Mouse (Mus musculus) liver, adult (tissue): ENCODE data around the gene Snrpg.

ENCODE experiments used
- GATA4 ChIP-seq: IDR thresholded peaks from 2 replicates; pipeline ENCODE4 v1.6.1; 2014; ENCODE audit warnings: mild to moderate bottlenecking, low read length; ENCODE audit not compliant: insufficient replicate concordance

The Snrpg gene

DNA sequence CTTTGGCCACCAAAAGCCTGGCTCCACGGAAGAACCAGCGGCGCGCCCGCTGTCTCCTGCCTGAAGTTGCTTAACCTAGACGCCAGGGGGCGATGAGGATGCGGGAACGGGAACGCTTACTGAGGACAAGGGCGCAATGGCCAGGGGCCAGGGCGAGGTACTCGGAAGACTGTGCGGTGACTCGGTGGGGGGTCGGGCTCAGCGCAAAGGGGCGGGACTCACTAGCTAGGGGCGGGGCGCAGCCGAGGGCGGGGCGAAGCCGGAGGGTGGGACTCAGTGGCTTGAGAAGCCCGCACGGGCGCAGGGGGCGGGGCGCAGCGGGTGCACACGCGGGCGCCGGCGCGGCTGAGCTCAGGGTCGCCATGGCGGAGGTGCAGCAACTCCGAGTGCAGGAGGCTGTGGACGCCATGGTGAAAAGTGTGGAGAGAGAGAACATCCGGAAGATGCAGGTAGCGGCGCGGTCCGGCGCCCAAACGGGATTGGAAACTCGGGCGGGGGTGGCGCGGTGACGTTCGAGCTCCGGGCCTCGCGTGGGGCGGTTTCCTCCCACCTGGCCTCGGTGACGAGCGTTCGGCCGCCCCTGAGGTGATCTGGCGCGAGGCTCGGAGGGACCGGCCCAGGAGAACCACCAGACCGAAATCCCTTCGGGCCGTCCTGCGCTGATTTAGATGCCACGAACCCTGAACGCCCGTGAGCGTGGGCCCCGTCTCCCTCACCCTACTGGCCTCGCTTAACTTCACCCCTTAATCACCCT, 5.6 kb upstream of the Snrpg start, which contains the start of gene Fam136a:
Gene Fam136a (plus strand): TSS at position 276 of the 754 bp plus-strand sequence.
- TF ChIP-seq GATA4, result no peak

DNA sequence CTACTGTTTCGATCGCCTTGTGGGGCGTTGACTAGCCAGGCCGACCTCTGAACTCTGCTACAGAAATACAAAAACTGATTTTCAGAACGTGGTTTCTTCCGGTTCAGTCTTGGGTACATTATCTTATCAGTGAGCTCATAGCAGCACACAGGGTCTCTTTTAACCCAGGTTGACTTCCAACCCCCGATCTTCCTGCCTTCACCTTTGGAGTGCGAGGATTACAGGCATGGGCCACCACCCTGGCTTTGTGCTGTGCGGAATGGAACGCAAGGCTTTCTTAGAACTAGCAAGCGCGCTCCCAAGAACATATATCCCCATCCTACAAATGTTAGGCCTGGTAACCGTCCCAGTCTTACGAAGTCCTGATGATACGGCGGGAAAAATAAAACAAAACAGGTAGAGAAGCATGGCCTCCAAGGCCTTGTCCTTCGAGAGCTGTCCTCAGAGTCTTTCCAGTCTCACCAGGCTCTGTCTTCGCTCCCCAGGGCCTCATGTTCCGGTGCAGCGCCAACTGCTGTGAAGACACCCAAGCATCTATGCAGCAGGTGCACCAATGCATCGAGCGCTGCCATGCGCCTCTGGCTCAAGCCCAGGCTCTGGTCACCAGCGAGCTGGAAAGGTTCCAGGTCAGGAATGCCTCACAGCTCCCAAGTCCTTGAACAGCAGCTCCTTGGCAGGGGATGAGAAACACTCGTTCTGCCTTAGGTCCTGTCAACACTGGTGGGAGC, 4.8 kb upstream of the Snrpg start:
- peak; percentile 65; the same call in 1 of the 2 replicates for TF ChIP-seq GATA4

DNA sequence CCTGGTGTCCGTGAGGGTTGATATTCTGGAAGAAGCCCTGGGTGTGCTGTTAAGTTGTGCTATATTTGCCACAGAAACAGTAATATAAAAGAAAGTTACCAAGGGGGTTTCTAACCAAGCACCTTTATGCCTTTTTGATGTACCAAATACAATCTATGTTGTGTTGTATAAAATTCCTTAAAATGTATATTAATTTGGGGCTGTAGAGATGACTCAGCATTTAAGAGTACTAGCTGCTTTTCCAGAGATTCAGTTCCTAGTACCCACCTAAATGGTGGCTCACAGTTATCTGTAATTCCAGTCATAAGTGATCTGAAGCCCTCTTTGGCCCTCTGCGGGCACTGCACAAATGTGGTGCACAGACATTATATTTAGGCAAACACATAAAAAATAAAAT, 4.3 kb upstream of the Snrpg start:
- no peak for TF ChIP-seq GATA4

DNA sequence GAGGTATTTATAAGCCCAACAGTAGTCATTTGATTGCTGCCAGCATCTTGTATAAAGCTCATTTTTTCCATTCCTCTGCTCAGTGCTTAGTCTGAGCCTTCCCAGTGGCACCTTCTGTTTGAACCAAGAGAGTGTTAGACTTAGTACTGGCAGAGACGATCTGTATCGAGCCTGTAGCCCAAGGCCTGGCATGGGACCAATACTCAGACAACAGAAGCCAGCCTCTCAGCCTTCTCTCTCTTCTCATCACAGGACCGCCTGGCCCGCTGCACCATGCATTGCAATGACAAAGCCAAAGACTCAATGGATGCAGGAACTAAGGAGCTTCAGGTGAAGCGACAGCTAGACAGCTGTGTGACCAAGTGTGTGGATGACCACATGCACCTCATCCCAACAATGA, 2.6 kb upstream of the Snrpg start:
- no peak for TF ChIP-seq GATA4

DNA sequence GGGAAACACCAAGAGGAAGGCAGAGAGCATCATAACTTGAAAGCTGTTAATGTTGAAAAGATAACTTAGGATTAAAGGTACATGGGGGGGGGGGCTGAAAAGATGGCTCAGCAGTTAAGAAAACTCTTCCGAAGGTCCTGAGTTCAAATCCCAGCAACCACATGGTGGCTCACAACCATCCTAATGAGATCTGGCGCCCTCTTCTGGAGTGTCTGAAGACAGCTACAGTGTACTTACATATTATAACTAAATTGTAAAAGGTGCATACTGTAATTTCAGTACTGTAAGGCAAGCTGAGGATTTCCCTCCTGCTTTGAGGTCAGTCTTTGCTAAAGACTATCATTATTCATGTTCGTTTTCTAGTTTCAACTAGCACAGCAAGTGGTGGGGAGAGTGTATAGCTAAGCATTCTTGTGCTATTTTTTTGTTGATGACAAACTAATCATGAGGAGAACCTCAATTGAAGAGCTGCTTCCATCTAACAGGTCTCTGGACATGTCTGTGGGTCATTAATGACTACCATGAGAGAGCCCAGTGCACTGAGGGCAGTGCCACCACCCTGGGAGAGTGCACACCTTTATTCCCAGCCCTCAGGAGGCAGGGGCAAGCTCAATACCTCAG, 901 bp upstream of the Snrpg start:
- no peak for TF ChIP-seq GATA4

DNA sequence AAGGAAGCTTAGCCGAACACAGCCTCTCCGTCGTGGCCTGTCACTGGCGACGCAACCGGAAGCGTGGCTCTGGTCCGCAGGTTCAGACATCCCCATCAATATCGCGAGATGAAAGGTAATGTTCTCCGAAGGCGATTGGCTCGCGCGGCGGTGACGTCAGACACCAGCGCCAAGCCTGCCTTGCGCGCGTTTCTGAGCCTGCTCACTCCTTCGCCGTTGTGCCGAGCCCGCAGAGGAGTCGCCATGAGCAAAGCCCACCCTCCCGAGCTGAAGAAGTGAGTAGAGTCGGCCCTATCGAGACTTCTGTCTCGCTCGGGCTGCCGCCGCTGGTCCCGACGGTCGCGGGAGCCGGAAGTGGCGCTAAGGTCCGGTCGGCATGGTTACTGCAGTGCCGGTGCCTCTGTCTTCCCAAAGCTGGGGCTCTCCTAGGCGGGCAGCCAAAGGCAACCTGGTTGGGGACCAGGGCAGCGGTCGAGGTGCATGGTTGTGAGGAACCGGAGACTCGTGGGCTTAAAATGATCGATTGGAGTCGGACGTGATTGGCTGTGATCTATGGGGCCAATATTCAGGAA, 322 bp downstream of the Snrpg start:
- peak; percentile 53; the same call in 1 of the 2 replicates for TF ChIP-seq GATA4

DNA sequence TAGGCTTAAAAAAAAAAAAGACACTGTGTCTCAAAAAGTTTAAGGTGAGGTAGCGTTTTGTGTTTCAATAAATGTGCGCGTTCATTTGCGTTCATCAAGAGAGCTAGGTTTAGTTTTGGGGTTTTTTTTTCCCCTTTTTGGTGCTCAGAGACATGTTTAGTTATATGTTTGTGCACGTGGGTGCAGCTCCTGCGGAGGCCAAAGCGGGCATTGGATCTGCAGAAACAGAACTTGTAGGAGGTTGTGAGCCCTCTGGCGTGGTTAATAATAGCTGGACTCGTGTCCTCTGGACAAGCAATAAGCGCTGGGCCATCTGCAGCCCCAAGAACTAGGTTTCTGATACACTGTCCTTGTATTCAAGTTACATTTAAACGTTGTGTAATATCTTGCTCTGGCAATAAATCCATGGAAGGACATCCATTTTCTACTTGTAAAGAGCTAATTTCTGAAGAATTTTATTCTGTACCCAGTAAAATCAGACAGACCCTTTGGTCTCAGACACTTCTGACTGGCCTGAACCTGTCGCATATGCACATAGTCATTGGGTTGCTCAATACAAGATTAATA, 929 bp downstream of the Snrpg start:
- no peak for TF ChIP-seq GATA4

DNA sequence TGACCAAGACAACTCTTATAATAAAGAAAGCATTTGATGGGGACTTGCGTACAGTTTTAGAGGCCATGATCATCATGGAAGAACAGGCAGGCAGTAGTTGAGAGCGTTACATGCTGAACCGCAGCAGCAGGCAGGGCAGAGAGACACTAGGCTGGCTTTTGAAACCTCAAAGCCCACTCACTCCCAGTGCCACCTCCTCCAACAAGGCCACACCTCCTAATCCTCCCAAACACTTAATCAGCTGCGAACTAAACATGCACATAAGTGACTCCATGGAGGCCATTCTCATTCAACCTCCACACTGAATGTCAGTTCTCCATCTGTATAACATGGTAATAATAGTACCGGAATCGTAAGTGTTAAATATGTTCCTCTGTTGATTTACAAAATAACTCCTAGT, 2.5 kb downstream of the Snrpg start:
- TF ChIP-seq GATA4, result no peak

DNA sequence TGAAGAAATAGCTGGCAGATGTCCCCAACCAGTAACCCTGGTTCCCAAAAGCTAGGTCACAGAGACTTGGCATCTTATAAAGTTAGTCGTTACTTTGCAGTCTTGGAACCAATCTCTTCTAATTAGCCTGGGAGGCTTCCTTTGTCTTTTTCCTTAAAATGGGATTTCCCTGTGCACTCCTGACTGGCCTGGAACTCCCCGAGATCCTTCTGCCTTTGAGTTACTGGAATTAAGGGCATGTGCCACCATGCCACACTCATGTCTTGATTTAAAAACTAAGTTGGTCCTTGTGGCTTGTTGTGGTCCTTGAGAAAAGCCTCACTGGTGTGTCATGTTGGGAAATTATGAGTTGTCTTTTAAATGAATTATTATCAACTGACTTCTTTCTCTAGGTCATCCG, 7.2 kb downstream of the Snrpg start:
- TF ChIP-seq GATA4, result no peak

DNA sequence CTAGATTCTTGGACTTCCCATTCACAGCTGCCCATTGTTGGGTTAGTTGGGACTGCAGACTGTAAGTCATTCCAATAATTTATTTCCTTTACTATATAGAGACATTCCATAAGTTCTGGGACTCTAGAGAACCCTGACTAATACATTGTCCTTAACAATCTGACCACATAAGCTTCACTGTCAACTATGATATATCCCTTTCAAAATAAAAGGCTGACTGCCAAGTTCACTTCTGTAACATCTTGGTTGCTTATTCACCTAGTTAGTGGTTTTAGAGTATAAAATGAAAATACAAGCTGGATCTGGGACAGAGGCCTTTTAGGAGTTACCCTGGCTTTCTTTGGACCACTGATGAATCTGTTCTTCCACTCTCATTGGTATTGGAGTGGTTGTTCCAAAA, 11.4 kb downstream of the Snrpg start:
- no peak for TF ChIP-seq GATA4

DNA sequence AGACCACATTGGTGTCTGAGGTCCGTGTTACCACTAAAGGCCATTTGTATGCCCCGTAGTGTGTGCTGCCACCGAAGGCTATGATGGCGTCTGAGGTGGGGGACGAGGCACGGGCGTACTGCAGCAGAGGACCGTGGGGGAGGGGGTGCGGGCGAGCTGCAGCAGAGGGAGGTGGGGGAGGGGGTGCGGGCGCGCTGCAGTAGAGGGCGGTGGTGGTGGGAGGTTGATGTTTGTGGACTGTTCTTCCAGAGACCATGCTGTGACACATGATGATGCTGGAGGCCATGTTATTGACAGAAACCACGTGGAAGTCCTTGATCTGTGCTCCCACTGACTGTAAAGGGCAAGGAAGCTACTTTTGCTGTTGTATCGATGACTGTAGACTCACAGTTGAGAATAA, 12.3 kb downstream of the Snrpg start:
- TF ChIP-seq GATA4, result no peak

DNA sequence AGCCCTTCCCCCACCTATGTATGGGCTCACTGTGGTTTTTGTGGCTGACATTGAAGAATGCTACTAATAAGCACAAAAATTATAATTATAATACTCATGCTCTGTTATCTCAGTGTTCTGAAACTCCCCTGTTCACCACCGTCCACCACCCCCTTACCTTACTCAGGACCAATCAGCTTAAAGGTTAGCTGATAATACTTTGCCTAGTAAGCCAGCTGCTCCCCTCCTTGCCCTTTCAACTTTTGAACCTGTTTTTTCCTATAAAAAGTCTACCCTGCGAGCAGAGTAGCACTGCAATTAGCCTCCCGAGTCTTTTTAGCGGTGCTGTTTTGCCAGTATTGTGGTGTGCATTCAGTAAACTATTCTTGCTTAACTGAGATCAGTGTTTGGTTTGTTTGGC, 13.6 kb downstream of the Snrpg start:
- TF ChIP-seq GATA4, result peak; percentile 38; the same call in 1 of the 2 replicates

DNA sequence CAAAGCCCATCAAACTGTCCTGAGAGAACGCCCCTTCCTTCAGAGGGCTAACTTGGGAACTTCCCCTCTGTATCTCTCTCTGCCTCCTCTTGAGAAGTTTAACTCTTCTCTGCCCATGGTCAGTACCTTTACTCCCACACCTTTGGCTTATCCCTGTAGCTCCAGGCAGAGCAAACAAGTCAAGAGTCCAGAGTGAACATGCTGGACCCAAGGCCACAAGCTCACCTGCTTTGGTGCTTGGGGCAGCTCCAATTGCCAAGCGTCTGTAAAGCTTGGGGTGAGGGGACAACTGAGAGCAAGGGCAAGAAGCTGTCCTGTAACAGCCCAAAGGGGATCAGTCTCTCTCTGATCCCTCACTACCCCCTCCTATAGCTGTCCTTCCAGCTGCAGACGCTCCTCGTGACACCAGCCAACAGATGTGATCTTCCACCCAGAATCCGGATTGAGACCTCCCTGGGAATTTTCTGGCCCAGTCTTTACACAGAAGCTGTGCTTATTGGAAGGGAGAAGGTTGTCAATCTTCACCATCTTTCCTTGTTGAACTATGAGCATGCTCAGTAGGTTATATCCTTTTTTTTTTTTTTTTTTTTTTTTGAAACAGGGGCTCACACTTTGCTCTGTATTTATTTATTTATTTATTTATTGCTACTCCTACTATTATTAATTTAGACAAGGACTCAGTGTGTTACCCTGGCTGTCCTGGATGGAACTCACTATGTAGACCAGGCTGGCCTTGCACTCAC, 14.4 kb downstream of the Snrpg start:
- TF ChIP-seq GATA4, result no peak

DNA sequence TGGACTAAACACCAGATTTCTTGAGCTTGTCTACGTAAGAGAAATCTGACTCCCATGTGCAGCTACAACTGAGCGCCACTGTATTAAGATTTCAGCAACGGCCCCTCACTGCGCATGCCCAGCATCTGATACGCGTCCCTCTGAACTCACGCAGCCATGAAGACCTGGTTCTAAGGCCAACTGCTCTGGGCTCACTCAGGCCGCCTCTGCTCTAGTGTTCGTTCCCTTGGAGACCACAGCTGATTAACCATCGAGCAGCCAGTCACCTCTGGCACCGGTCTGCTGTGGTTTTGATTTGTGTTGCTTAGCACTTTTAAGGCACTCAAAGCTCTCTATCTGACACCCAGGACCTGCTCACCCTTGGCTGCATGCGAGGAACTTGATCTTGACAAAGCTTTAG, 16.2 kb downstream of the Snrpg start:
- TF ChIP-seq GATA4, result no peak

DNA sequence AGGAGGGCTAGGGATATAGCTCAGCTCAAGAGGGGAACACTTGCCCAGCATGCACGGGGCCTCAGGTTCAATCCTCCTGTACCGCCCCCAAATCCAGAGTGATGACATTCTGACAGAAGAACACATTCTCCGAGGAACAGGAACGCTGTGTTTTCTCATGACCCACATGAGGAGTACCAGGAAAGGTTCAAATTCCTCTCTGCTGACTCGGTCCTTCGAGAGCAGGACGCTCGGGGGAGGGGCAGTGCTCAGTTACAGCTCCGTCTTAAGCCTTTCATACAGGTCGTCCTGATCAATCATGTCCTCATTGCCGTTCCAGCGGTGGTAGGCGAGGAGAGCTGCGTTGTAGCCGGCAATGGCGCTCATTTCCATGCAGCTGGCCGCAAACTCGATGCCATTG, 17.4 kb downstream of the Snrpg start:
- TF ChIP-seq GATA4, result no peak
